15 mouse cellular contexts compared by ENCODE assay signal in the genomic region with DNA sequence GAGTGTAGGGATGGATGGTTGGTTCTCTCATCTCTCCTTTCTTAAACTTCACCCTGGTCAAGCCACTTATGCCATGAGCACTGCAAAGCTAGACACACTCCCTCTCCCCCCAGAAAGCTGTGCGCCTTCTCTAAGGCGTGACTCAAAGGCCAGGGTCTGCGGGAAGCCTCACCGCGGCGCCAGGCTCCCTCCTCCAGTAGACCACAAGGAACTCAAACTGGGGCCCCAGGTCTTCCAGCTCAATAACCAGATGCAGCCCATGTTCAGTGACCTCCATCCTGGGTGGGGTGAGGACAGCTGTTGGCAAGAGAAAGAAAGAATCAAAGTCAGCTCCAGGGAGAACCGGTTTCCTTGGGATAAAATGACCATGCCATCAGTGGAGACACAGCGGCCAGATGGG.
"Had no signal": no experiment of that assay in that cellular context is flagged by ENCODE, and none has a peak within 500 bp of the region (broad histone marks: within the 10 kb centered on the region; RNA-seq: fewer than 3 reads in every experiment).

No protein-coding gene starts in this region.

- H3K9me3 ChIP-seq: limb, embryonic 10.5 days; limb, embryonic 13.5 days; liver, embryonic 12.5 days; liver, embryonic 15.5 days; lung, embryonic 15.5 days; midbrain, embryonic 10.5 days; midbrain, embryonic 13.5 days had no signal

- H3K4me3 ChIP-seq: layer of hippocampus, adult 2 months; limb, embryonic 10.5 days; limb, embryonic 13.5 days; liver, embryonic 12.5 days; liver, embryonic 15.5 days; lung, embryonic 15.5 days; megakaryocyte, embryonic 14.5 days; midbrain, embryonic 10.5 days; midbrain, embryonic 13.5 days had no signal

- DNase-seq: layer of hippocampus, adult 9-11 months; liver; thymus, adult 2 months; thymus, postnatal 25 days had no signal

- H3K36me3 ChIP-seq: liver, embryonic 15.5 days; lung, embryonic 15.5 days; midbrain, embryonic 13.5 days had no signal

- H3K9ac ChIP-seq: limb, embryonic 13.5 days; liver, embryonic 12.5 days; liver, embryonic 15.5 days; lung, embryonic 15.5 days; midbrain, embryonic 13.5 days had no signal

- ATAC-seq: liver, embryonic 12.5 days; midbrain, embryonic 13.5 days; midbrain, embryonic 16.5 days had no signal

- H3K4me1 ChIP-seq: liver, embryonic 15.5 days; midbrain, embryonic 10.5 days; midbrain, embryonic 13.5 days had no signal

- H3K4me2 ChIP-seq: limb, embryonic 13.5 days; liver, embryonic 12.5 days; liver, embryonic 15.5 days; lung, embryonic 15.5 days; midbrain, embryonic 13.5 days had no signal

- H3K27ac ChIP-seq: kidney, postnatal 0 days; limb, embryonic 10.5 days; limb, embryonic 13.5 days; liver, embryonic 12.5 days; liver, embryonic 15.5 days; lung, embryonic 15.5 days; midbrain, embryonic 10.5 days; midbrain, embryonic 13.5 days had no signal

- H3K27me3 ChIP-seq: limb, embryonic 13.5 days; liver, embryonic 12.5 days; liver, embryonic 15.5 days; lung, embryonic 15.5 days; megakaryocyte, embryonic 14.5 days; midbrain, embryonic 13.5 days had no signal
